Mouse (Mus musculus) limb, embryonic 13.5 days (tissue): ENCODE results near the gene Thbd. TPM values are rescaled to one million over a fixed set of nuclear protein-coding genes. Genes with fewer than 3 reads are reported as not detected.

Source experiments
- ATAC-seq: fragments of 200-750 bp; cut with Nextera tagmentation; 2 replicates; pipeline ENCODE4 v1.8.0; 2017; ENCODE audit warnings: low read depth, moderate number of reproducible peaks, moderate TSS enrichment; ENCODE audit not compliant: low FRiP score
- H3K27ac ChIP-seq: fragments of 300-500 bp; sonication (generic); 2 replicates; pipeline ENCODE4 v1.5.1; 2015; ENCODE audit warnings: inconsistent platforms, mild to moderate bottlenecking, moderate library complexity
- H3K27me3 ChIP-seq: fragments of 300-500 bp; sonication (generic); 2 replicates; pipeline ENCODE4 v1.6.1; 2015; ENCODE audit warnings: mild to moderate bottlenecking, inconsistent platforms
- H3K36me3 ChIP-seq: fragments of 300-500 bp; sonication (generic); 2 replicates; pipeline ENCODE4 v1.6.1; 2015; ENCODE audit warnings: inconsistent platforms, mild to moderate bottlenecking, moderate library complexity
- H3K4me1 ChIP-seq: fragments of 300-500 bp; sonication (generic); 2 replicates; pipeline ENCODE4 v1.6.1; 2015; ENCODE audit warnings: inconsistent platforms
- H3K4me2 ChIP-seq: fragments of 300-500 bp; sonication (generic); replicated peaks from 2 replicates; pipeline ENCODE4 v1.6.1; 2015; ENCODE audit warnings: inconsistent platforms, mild to moderate bottlenecking, moderate library complexity
- H3K4me3 ChIP-seq: fragments of 300-500 bp; sonication (generic); 2 replicates; pipeline ENCODE4 v1.5.1; 2015; ENCODE audit warnings: moderate library complexity, mild to moderate bottlenecking, inconsistent platforms
- H3K9ac ChIP-seq: fragments of 300-500 bp; sonication (generic); 2 replicates; pipeline ENCODE4 v1.6.1; 2015; ENCODE audit warnings: mild to moderate bottlenecking, inconsistent platforms
- H3K9me3 ChIP-seq: fragments of 300-500 bp; sonication (generic); 2 replicates; pipeline ENCODE4 v1.6.1; 2016; ENCODE audit warnings: inconsistent platforms
- WGBS: fragments of 180-500 bp; shearing (Covaris S2); methylation state at CpG from one replicate; pipeline ENCODE4 v1.1.7; 2015; 5-methylcytosine and 5-hydroxymethylcytosine counted together
- polyA plus RNA-seq: library from polyadenylated mRNA; unstranded; fragments of >200 nt; fragmentation: Nextera tagmentation; extraction: Ambion mirVana; gene quantifications from 2 replicates; pipeline ENCODE4 v1.2.1, GENCODE M21; 2015

Gene Thbd
- polyA plus RNA-seq, 1 experiment from 2014 or later, result 13.4 TPM

DNA sequence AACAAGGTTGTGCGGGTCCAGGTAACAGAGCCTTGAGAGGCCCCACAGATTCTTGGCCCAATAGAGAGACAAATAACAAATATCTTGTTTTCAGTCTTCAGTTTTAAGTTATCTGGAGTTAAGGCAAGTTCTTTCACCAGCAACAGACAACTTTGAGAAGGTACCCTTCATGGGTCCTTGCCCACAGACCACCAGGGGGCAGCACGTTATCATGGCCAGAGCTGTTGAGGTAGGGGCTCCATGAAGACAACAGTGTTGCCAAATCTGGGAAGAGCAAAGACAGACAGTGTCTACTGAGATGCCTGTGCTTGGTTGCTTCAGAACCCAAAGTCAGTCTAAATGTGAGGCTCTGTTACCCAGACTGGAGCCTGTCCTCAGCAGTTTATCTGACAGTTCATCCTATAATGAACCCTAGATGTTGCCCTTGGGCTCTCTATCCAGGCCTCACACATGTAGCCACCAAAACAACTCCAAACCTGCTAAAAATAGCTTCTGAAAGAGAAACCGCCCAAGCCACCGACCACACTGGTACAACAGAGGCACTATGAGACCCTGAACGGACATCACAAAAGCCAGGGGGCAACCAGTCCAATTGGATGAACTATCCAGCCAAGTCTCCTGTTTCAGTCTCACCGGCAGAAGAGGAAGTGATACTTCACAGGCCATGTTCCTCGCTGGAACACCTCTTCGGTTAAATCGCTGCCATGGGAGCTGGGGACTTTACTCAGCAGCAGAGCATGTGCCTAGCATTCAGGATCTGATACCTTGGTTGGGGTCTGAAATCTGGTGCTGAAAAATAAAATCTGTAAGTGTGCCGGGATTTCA is 32.5 kb downstream of the Thbd start:
- H3K27me3 ChIP-seq, result no peaks in the 10 kb centered on the region
- no peak overlapping the region for H3K27ac ChIP-seq

DNA sequence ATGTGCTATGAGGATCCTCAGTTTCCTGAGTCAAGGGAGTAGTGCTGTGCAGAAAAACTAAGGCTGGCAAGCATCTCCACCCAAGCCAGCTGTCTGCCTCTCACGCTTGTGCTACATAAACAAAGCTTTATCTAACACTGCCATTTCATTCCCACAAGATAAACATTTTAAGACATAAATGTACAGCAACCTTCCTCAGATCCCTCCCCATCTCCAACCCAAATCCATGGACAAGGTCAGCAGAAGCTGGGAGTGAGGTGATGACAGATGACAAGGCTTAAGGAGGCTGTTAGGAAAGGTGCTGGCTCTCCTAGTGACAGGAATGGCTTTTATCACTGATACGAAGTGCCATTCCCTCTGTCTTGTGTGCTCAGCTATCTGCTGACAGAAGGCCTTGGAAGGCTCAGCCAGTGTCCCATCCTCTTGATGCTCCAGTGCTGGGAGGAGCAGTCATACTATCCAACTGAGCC is 34.4 kb downstream of the Thbd start:
- no peak for ATAC-seq

More for the DNA sequence above, 32.5 kb downstream of the Thbd start:
- ATAC-seq, result no peak
- Histone ChIP-seq H3K9ac (no peak overlapping the region), H3K36me3 (no peaks in the 10 kb centered on the region), H3K4me1 (no peaks in the 10 kb centered on the region), H3K4me3 (no peak overlapping the region), H3K9me3 (no peaks in the 10 kb centered on the region), H3K4me2 (no peak overlapping the region)
- WGBS, result 71% methylated on average over 10 of the region's 10 CpGs

DNA sequence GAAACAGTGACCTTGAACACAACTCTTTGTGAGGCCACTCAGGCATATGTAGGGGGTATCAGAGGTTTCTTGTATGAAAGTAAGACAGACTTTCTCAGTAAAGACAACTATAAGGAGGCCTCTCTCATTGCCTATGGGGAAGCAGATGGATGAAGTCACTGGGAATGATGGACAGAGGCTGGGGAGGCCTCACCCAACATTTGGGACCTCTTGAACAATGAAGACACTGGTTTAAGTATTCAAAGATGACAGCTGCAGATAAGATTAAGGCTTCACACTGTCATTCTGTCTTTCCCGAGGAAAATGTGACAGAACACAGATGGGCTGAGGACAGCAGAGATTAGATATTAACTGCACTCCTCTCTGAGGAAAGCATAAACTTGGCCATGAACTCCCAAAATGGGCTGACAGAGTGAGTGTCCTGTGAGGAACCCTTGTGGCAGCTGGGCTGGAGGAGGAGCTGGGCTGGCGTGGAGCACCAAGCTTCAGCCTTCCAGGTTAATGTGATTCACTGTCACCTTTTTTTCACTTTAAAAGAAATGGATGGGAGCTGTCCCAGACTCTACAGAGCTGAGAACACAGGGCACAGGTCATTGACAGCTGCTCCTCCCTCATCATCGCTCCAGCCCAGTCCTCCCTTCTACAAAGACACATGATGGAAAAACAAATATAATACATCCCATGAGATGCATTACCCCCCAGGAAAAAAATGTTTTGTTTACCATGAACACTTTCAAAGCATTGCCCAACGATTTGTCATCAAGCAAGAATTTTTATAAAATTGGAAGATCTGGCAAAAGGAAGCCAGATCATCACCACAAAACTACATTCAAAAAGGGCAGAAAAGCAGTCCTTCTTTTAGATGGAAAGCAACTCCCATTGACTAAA is 36.0 kb downstream of the Thbd start:
- WGBS, result 67% methylated on average over 4 of the region's 4 CpGs
- Histone ChIP-seq H3K27ac (no peak overlapping the region), H3K27me3 (no peaks in the 10 kb centered on the region), H3K4me3 (no peak overlapping the region), H3K4me1 (no peaks in the 10 kb centered on the region), H3K9me3 (no peaks in the 10 kb centered on the region), H3K9ac (no peak overlapping the region), H3K36me3 (no peaks in the 10 kb centered on the region), H3K4me2 (no peak overlapping the region)
- ATAC-seq, result no peak

More for the DNA sequence above, 34.4 kb downstream of the Thbd start:
- Histone ChIP-seq H3K27me3 (no peaks in the 10 kb centered on the region), H3K4me1 (no peaks in the 10 kb centered on the region), H3K9ac (no peak overlapping the region), H3K4me3 (no peak overlapping the region), H3K27ac (no peak overlapping the region), H3K9me3 (no peaks in the 10 kb centered on the region), H3K4me2 (no peak overlapping the region), H3K36me3 (no peaks in the 10 kb centered on the region)
- 65% methylated on average over 2 of the region's 2 CpGs for WGBS

DNA sequence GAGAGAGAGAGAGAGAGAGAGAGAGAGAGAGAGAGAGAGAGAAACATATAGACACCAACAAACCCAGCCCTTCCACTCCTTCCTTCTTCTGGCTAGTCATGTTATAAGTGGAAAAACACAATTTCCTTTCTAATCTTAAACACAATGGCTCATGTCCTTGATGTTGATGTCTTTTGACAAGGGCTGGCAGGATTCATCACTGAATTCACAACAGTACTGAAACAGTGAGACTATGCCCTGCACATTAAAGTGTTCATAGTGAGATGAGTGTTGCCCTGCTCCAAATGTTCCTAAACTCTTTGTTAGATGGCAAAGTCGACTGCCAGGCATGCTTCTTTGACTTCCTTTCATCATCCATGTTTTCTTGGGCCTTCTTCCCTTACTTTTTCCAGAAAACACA is 42.8 kb downstream of the Thbd start:
- no peaks in the 10 kb centered on the region for H3K27me3 ChIP-seq
- no peaks in the 10 kb centered on the region for H3K4me1 ChIP-seq
- no peak overlapping the region for H3K4me2 ChIP-seq
- no peak overlapping the region for H3K9ac ChIP-seq
- H3K27ac ChIP-seq, result no peak overlapping the region
- no peaks in the 10 kb centered on the region for H3K36me3 ChIP-seq
- WGBS, result 62% methylated on average over 1 of the region's 1 CpGs
- no peaks in the 10 kb centered on the region for H3K9me3 ChIP-seq
- H3K4me3 ChIP-seq, result no peak overlapping the region
- ATAC-seq, result no peak

DNA sequence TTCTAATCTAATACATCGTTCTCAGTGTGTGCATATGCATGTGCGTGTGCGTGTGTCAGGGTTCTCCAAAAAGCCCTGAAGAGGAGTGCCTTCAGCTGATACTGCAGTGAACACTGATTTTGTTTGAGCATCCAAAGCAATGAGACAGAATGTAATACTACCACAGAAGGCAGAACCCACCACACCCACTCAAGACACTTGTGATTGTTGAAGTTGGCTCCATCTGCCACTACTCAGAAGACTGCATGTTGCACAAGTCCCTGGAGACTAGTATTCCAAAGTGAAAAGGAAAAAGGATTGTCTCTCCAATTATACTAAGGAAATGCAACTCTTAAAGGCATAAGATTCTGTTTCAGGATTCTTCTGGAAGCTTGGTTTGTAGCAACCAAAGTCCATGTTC is 43.5 kb downstream of the Thbd start:
- H3K9ac ChIP-seq, result no peak overlapping the region
- no peaks in the 10 kb centered on the region for H3K27me3 ChIP-seq
- no peak for ATAC-seq
- no peak overlapping the region for H3K4me2 ChIP-seq
- H3K27ac ChIP-seq, result no peak overlapping the region
- no peaks in the 10 kb centered on the region for H3K36me3 ChIP-seq
- WGBS, result 94% methylated on average over 3 of the region's 3 CpGs
- no peak overlapping the region for H3K4me3 ChIP-seq
- H3K4me1 ChIP-seq, result no peaks in the 10 kb centered on the region
- H3K9me3 ChIP-seq, result no peaks in the 10 kb centered on the region

DNA sequence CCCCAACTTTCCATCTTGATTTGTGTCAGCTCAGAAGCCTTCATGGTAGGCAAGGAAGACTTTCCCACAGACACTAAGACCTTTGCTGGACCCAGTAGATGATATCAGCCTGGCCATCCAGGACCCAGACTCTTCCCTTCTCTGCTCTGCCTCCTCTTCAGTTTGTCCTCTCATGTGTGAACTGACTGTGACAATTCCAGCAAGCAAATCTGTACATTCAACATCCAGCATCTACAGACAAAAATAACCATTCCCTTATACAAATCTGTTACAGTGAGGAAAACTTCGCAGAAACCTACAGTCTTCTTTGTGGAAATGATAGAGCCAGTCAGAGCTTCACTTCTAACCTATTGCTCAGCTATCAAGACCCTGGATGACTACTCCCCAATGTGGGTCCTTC is 50.8 kb downstream of the Thbd start:
- H3K9me3 ChIP-seq, result no peaks in the 10 kb centered on the region
- H3K27me3 ChIP-seq, result no peaks in the 10 kb centered on the region
- H3K4me3 ChIP-seq, result no peak overlapping the region
- ATAC-seq, result no peak
- H3K4me2 ChIP-seq, result no peak overlapping the region
- H3K36me3 ChIP-seq, result no peaks in the 10 kb centered on the region
- H3K9ac ChIP-seq, result no peak overlapping the region
- no peak overlapping the region for H3K27ac ChIP-seq
- 80% methylated on average over 1 of the region's 1 CpGs for WGBS
- peaks cover 5% of the 10 kb centered on the region; the same call in 1 of the 2 replicates for H3K4me1 ChIP-seq

Other genes starting within 250 kb of the Thbd start
- 2.0 and 2.5 TPM in 2 replicates for gene Sstr4, start 12.8 kb downstream of the Thbd start, polyA plus RNA-seq
- 8.2 and 8.6 TPM in 2 replicates for gene Cd93, start 35.4 kb upstream of the Thbd start, polyA plus RNA-seq